Mouse (Mus musculus): ENCODE data around the gene Tiparp.

- no peak for TF ChIP-seq POLR2A (IDR thresholded peaks at IDR 0.05; ENCODE audit: low read depth, low read length)
- no peak for TF ChIP-seq CTCF (conservative IDR thresholded peaks at IDR 0.05; ENCODE audit: insufficient read depth, insufficient read length, low read depth, low read length)
Measured at GRCm38 (mm10) chr3:65533014-65533413, 4.8 kb downstream of the Tiparp start.

All from kidney, adult 2 months (tissue).